16 mouse cellular contexts compared by ENCODE assay signal in genomic region chr12:112596454-112596853, GRCm38 (mm10). TPM values are rescaled to one million over a fixed set of nuclear protein-coding genes. Genes with fewer than 3 reads are reported as not detected.
DNase-seq lines count a peak whose midpoint lies in the region; ATAC-seq and TF ChIP-seq lines count a peak whose summit lies in the region.
"Had no signal": no experiment of that assay in that cellular context is flagged by ENCODE, and none has a peak within 500 bp of the region (broad histone marks: within the 10 kb centered on the region; RNA-seq: fewer than 3 reads in every experiment).

No protein-coding gene starts in this region.

- WGBS in forebrain, embryonic 16.5 days = 70% methylated on average over 9 of the region's 9 CpGs
- 77% methylated on average over 9 of the region's 9 CpGs for WGBS in forebrain, embryonic 10.5 days
- 73% methylated on average over 9 of the region's 9 CpGs for WGBS in liver, embryonic 11.5 days

- H3K9ac ChIP-seq in forebrain, embryonic 16.5 days (replicated peaks; ENCODE audit: low read depth, low read length) = no peak overlapping the region
- H3K9ac ChIP-seq in liver, embryonic 11.5 days (ENCODE audit: low read depth, low read length) = no peak overlapping the region
- H3K9ac ChIP-seq: forebrain, postnatal 0 days; heart, embryonic 15.5 days; hindbrain, embryonic 12.5 days; liver, embryonic 13.5 days had no signal

- no peak for TF ChIP-seq CTCF in bone marrow macrophage, adult 2 months (IDR thresholded peaks at IDR 0.05; ENCODE audit: low read depth, low read length)

- no peak overlapping the region for H3K4me2 ChIP-seq in forebrain, embryonic 16.5 days (ENCODE audit: low read length)
- no peak overlapping the region for H3K4me2 ChIP-seq in liver, embryonic 11.5 days
- H3K4me2 ChIP-seq: heart, embryonic 15.5 days; hindbrain, embryonic 12.5 days; liver, embryonic 13.5 days had no signal

- no peak for TF ChIP-seq POLR2A in bone marrow macrophage, adult 2 months (IDR thresholded peaks at IDR 0.05; ENCODE audit: borderline replicate concordance, low read depth, low read length)

- peaks cover 100% of the 10 kb centered on the region for H3K4me1 ChIP-seq in megakaryocyte, embryonic 14.5 days
- peaks cover 60% of the 10 kb centered on the region for H3K4me1 ChIP-seq in bone marrow macrophage, adult 2 months (ENCODE audit: control insufficient read depth, insufficient read depth, low read length)
- peaks cover 20% of the 10 kb centered on the region for H3K4me1 ChIP-seq in forebrain, embryonic 16.5 days (replicated peaks; ENCODE audit: control insufficient read depth, insufficient read depth, low read length)
- peaks cover 52% of the 10 kb centered on the region for H3K4me1 ChIP-seq in forebrain, embryonic 10.5 days
- H3K4me1 ChIP-seq in liver, embryonic 11.5 days (replicated peaks; ENCODE audit: control insufficient read depth, insufficient read depth, low read length) = peaks cover 60% of the 10 kb centered on the region

- H3K27ac ChIP-seq in bone marrow macrophage, adult 2 months (ENCODE audit: insufficient read depth, low read depth, low read length) = peak overlapping the region; percentile 86; the same call in 1 of the 2 replicates
- H3K27ac ChIP-seq in forebrain, embryonic 16.5 days (ENCODE audit: low read length) = no peak overlapping the region
- H3K27ac ChIP-seq in forebrain, embryonic 10.5 days = no peak overlapping the region
- H3K27ac ChIP-seq in liver, embryonic 11.5 days (ENCODE audit: low read depth, low read length) = no peak overlapping the region
- H3K27ac ChIP-seq: hindbrain, embryonic 12.5 days; liver, embryonic 13.5 days had no signal

- no peak for ATAC-seq in megakaryocyte, adult 5-6 weeks (ENCODE audit: poor library complexity, severe bottlenecking)
- ATAC-seq in forebrain, embryonic 16.5 days = no peak
- no peak for ATAC-seq in liver, embryonic 11.5 days (replicated peaks; ENCODE audit: low FRiP score)
- ATAC-seq: forebrain, postnatal 0 days; intestine, embryonic 16.5 days; lung, postnatal 0 days had no signal

- no peaks in the 10 kb centered on the region for H3K9me3 ChIP-seq in megakaryocyte, embryonic 14.5 days
- H3K9me3 ChIP-seq in forebrain, embryonic 16.5 days (ENCODE audit: control insufficient read depth, low read length) = no peaks in the 10 kb centered on the region
- no peaks in the 10 kb centered on the region for H3K9me3 ChIP-seq in forebrain, embryonic 10.5 days
- H3K9me3 ChIP-seq in liver, embryonic 11.5 days (ENCODE audit: control insufficient read depth, low read length) = no peaks in the 10 kb centered on the region
- H3K9me3 ChIP-seq: heart, embryonic 15.5 days; hindbrain, embryonic 12.5 days; liver, embryonic 13.5 days had no signal

- DNase-seq in heart, adult 11 months = peak; percentile 92
- no peak for DNase-seq in heart, adult 8-10 months (ENCODE audit: low spot score)
- DNase-seq in forebrain, embryonic 10.5 days (ENCODE audit: extremely low spot score, low spot score) = no peak
- no peak for DNase-seq in liver, embryonic 11.5 days (ENCODE audit: low spot score)
- DNase-seq: cerebellum, postnatal 36 days; forebrain, postnatal 0 days; liver, embryonic 13.5 days; right cerebral cortex, postnatal 4 days had no signal

- peaks cover 94% of the 10 kb centered on the region for H3K36me3 ChIP-seq in megakaryocyte, embryonic 14.5 days (replicated peaks; ENCODE audit: low read length)
- H3K36me3 ChIP-seq in forebrain, embryonic 16.5 days (ENCODE audit: control insufficient read depth, insufficient read depth) = no peaks in the 10 kb centered on the region
- H3K36me3 ChIP-seq in forebrain, embryonic 10.5 days (replicated peaks) = no peaks in the 10 kb centered on the region
- peaks cover 10% of the 10 kb centered on the region; the same call in 1 of the 2 replicates for H3K36me3 ChIP-seq in liver, embryonic 11.5 days (ENCODE audit: control insufficient read depth, insufficient read depth, low read length)
- H3K36me3 ChIP-seq: heart, embryonic 15.5 days; hindbrain, embryonic 12.5 days had no signal

- peak overlapping the region; percentile 94 for H3K4me3 ChIP-seq in megakaryocyte, embryonic 14.5 days (replicated peaks)
- H3K4me3 ChIP-seq in bone marrow macrophage, adult 2 months (ENCODE audit: insufficient read depth, low read length) = no peak overlapping the region
- no peak overlapping the region for H3K4me3 ChIP-seq in forebrain, embryonic 16.5 days (replicated peaks; ENCODE audit: low read length)
- no peak overlapping the region for H3K4me3 ChIP-seq in forebrain, embryonic 10.5 days
- no peak overlapping the region for H3K4me3 ChIP-seq in liver, embryonic 11.5 days (ENCODE audit: low read depth, low read length)
- H3K4me3 ChIP-seq: heart, embryonic 15.5 days; hindbrain, embryonic 12.5 days; liver, embryonic 13.5 days had no signal

- H3K27me3 ChIP-seq in megakaryocyte, embryonic 14.5 days (replicated peaks) = no peaks in the 10 kb centered on the region
- H3K27me3 ChIP-seq in forebrain, embryonic 16.5 days (replicated peaks; ENCODE audit: control insufficient read depth, insufficient read depth, low read length) = no peaks in the 10 kb centered on the region
- no peaks in the 10 kb centered on the region; the same call in 1 of the 2 replicates for H3K27me3 ChIP-seq in forebrain, embryonic 10.5 days (ENCODE audit: poor library complexity, severe bottlenecking)
- no peaks in the 10 kb centered on the region; the same call in 1 of the 2 replicates for H3K27me3 ChIP-seq in liver, embryonic 11.5 days (replicated peaks; ENCODE audit: control insufficient read depth, insufficient read depth, low read length)
- H3K27me3 ChIP-seq: liver, embryonic 13.5 days had no signal

RNA-seq across cellular contexts. Expression of gene Inf2, which starts 7.9 kb away (rescaled TPM):
- 10 to 100 TPM; 14.7 to 19.5 (median 17.7) TPM for total RNA-seq in heart, adult 8-10 months (2022)
- 569 and 1,129 TPM in 2 replicates for polyA plus RNA-seq in megakaryocyte, embryonic 14.5 days (2012; ENCODE audit: insufficient read depth, low replicate concordance)
- 28.0 and 34.3 TPM in 2 replicates for total RNA-seq in megakaryocyte, adult 5-6 weeks (2015)
- total RNA-seq in megakaryocyte, adult 5-6 weeks (2017) = 9.9 and 13.3 TPM in 2 replicates
- 28.0 and 30.8 TPM in 2 replicates for polyA plus RNA-seq in bone marrow macrophage, adult 2 months (2012; ENCODE audit: insufficient read depth, insufficient read length, missing spikeins)
- polyA plus RNA-seq in forebrain, embryonic 16.5 days (2015; fragmentation: Nextera tagmentation; extraction: Ambion mirVana) = 2.6 TPM in 2 replicates
- polyA plus RNA-seq in forebrain, embryonic 10.5 days (2016; fragmentation: Nextera tagmentation; extraction: Ambion mirVana) = 1.1 and 1.3 TPM in 2 replicates
- 4.6 and 6.5 TPM in 2 replicates for polyA plus RNA-seq in liver, embryonic 11.5 days (2014; fragmentation: Nextera tagmentation; extraction: Ambion mirVana)

RNA-seq across cellular contexts. Expression of gene Adssl1, which starts 23.4 kb away (rescaled TPM):
- 100 to 1,000 TPM; 184 to 207 (median 193) TPM for total RNA-seq in heart, adult 8-10 months (2022)
- polyA plus RNA-seq in megakaryocyte, embryonic 14.5 days (2012; ENCODE audit: insufficient read depth, low replicate concordance) = 10.1 and 38.2 TPM in 2 replicates
- 73.5 and 82.1 TPM in 2 replicates for total RNA-seq in megakaryocyte, adult 5-6 weeks (2015)
- 72.3 and 74.9 TPM in 2 replicates for total RNA-seq in megakaryocyte, adult 5-6 weeks (2017)
- polyA plus RNA-seq in bone marrow macrophage, adult 2 months (2012; ENCODE audit: insufficient read depth, insufficient read length, missing spikeins) = 33.2 and 38.5 TPM in 2 replicates
- 1.8 and 2.4 TPM in 2 replicates for polyA plus RNA-seq in forebrain, embryonic 16.5 days (2015; fragmentation: Nextera tagmentation; extraction: Ambion mirVana)
- polyA plus RNA-seq in forebrain, embryonic 10.5 days (2016; fragmentation: Nextera tagmentation; extraction: Ambion mirVana) = 4.9 and 6.6 TPM in 2 replicates
- polyA plus RNA-seq in liver, embryonic 11.5 days (2014; fragmentation: Nextera tagmentation; extraction: Ambion mirVana) = 5.6 and 7.4 TPM in 2 replicates

RNA-seq across cellular contexts. Expression of gene Siva1, which starts 48.0 kb away (rescaled TPM):
- 10 to 100 TPM; 28.3 to 35.2 (median 30.0) TPM for total RNA-seq in heart, adult 8-10 months (2022)
- 33.7 and 63.6 TPM in 2 replicates for polyA plus RNA-seq in megakaryocyte, embryonic 14.5 days (2012; ENCODE audit: insufficient read depth, low replicate concordance)
- total RNA-seq in megakaryocyte, adult 5-6 weeks (2015) = 116 and 130 TPM in 2 replicates
- total RNA-seq in megakaryocyte, adult 5-6 weeks (2017) = 122 and 162 TPM in 2 replicates
- 34.9 and 52.4 TPM in 2 replicates for polyA plus RNA-seq in bone marrow macrophage, adult 2 months (2012; ENCODE audit: insufficient read depth, insufficient read length, missing spikeins)
- polyA plus RNA-seq in forebrain, embryonic 16.5 days (2015; fragmentation: Nextera tagmentation; extraction: Ambion mirVana) = 68.9 and 75.9 TPM in 2 replicates
- polyA plus RNA-seq in forebrain, embryonic 10.5 days (2016; fragmentation: Nextera tagmentation; extraction: Ambion mirVana) = 361 and 369 TPM in 2 replicates
- 216 and 222 TPM in 2 replicates for polyA plus RNA-seq in liver, embryonic 11.5 days (2014; fragmentation: Nextera tagmentation; extraction: Ambion mirVana)

Comparison
In these comparisons a context has a peak if more than half of its experiments do, and no peak if none do; other contexts are left out.
1. RNA of gene Inf2, which starts 7.9 kb away (polyA plus RNA-seq): 569 to 1,129 TPM in megakaryocyte, embryonic 14.5 days; 28.0 to 30.8 TPM in bone marrow macrophage, adult 2 months, 4.6 to 6.5 TPM in liver, embryonic 11.5 days, 2.6 TPM in forebrain, embryonic 16.5 days and 1.1 to 1.3 TPM in forebrain, embryonic 10.5 days; every median in the first group is over 10 times any median in the second.